Mouse (Mus musculus): ENCODE measurements around the gene Vmn1r46. TPM values are rescaled to one million over a fixed set of nuclear protein-coding genes. Genes with fewer than 3 reads are reported as not detected.
"Not testable (repeated sequence)": the region's sequence is repeated elsewhere in the genome, so short reads cannot be mapped to it uniquely, and the experiment has no call there.

The Vmn1r46 gene
- not detected in 2 replicates for polyA plus RNA-seq (2012; rRNA removed)

DNA sequence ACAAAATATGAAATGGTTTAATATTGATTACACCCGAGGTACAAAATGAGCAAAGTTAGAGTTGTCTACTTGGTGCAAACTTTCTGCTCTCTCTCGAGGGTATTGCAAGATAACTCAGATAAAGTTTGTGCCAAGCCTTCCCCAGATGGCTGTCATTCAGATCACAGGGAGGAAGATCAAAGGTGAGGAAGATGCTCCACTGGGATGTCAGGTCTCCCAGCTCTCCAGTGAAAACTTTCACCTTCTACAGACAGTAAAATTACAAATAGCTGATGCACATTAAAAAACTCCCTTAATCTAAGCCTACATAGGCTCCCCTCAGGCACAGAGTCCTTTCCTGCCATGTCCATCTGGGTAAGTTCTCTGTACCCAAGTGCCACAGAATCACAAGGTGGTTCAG, at the start of gene Vmn1r46:
Gene Vmn1r46 (plus strand): TSS at position 301 of the 400 bp plus-strand sequence.
- no peak within 1 kb of the TSS for H3K27ac ChIP-seq (ENCODE audit: control insufficient read depth, insufficient read depth, low read length)
- WGBS: 62% methylated on average over 2 of the region's 2 CpGs
- no peaks in the 10 kb centered on the region for H3K4me1 ChIP-seq (replicated peaks; ENCODE audit: control insufficient read depth, insufficient read depth, low read length)
- no peak within 1 kb of the TSS for H3K4me3 ChIP-seq (ENCODE audit: control insufficient read depth, insufficient read depth, low read length)
- TF ChIP-seq CTCF (IDR thresholded peaks at IDR 0.05; ENCODE audit: borderline replicate concordance, control insufficient read depth, extremely low read depth, insufficient read depth, low read length, poor library complexity) (no peak), POLR2A (IDR thresholded peaks at IDR 0.05; ENCODE audit: control insufficient read depth, extremely low read depth, insufficient read depth, low read length, poor library complexity) (no peak)
- DNase-seq: no peak
- no peaks in the 10 kb centered on the region for H3K27me3 ChIP-seq (ENCODE audit: control insufficient read depth, insufficient read depth, low read length)
- H3K36me3 ChIP-seq (ENCODE audit: control insufficient read depth, insufficient read depth, low read length): no peaks in the 10 kb centered on the region

DNA sequence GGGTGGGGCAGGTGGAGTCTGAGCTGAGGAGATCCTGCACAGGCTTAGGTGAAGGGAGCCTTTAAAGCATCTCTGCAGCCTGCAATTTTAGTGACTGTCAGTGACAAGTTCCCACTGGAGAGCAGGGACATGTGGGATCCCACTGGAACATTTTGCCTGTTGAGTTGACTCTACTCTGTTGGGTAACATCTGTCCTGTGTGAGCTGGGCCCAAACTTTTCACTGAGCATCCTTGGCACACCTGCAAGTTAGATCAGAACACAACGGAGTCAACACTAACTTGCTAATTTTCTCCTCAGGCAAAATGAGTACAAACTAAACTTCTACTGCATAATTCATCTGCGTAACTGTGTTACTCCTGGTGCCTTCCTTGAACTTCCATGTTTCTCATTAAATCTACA, 28.6 kb upstream of the Vmn1r46 start, which contains the start of gene Vmn1r45:
Gene Vmn1r45 (minus strand): TSS at position 101 of the 400 bp plus-strand sequence.
- 99% methylated on average over 2 of the region's 2 CpGs for WGBS
- DNase-seq; H3K27me3 ChIP-seq (ENCODE audit: control insufficient read depth, insufficient read depth, low read length); H3K4me3 ChIP-seq (ENCODE audit: control insufficient read depth, insufficient read depth, low read length); H3K27ac ChIP-seq (ENCODE audit: control insufficient read depth, insufficient read depth, low read length); H3K4me1 ChIP-seq (replicated peaks; ENCODE audit: control insufficient read depth, insufficient read depth, low read length); H3K36me3 ChIP-seq (ENCODE audit: control insufficient read depth, insufficient read depth, low read length): not testable (repeated sequence)

DNA sequence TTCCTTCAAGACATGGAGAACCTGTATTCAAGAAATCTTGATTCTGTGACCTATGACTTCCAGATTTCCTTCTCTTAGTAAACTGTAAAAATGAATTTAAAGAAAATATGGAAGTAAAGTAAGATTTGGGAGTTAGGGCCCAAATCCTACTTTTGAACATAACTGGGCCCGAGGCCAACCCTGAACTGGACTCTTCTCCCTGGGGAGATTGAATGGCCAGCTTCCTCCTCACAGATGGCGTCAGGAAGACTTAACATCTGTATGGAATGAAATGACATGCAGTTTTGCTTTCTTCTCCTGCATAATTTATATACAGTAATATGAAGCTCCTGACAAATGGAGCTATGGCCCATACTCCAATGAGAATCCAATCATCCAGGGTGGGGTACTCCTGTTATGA, 28.2 kb upstream of the Vmn1r46 start:
- no peaks in the 10 kb centered on the region for H3K4me1 ChIP-seq (replicated peaks; ENCODE audit: control insufficient read depth, insufficient read depth, low read length)
- no peak overlapping the region for H3K4me3 ChIP-seq (ENCODE audit: control insufficient read depth, insufficient read depth, low read length)
- H3K27me3 ChIP-seq (ENCODE audit: control insufficient read depth, insufficient read depth, low read length): no peaks in the 10 kb centered on the region
- H3K36me3 ChIP-seq (ENCODE audit: control insufficient read depth, insufficient read depth, low read length): no peaks in the 10 kb centered on the region
- H3K27ac ChIP-seq (ENCODE audit: control insufficient read depth, insufficient read depth, low read length): no peak overlapping the region
- TF ChIP-seq POLR2A (IDR thresholded peaks at IDR 0.05; ENCODE audit: control insufficient read depth, extremely low read depth, insufficient read depth, low read length, poor library complexity): no peak
- no peak for TF ChIP-seq CTCF (IDR thresholded peaks at IDR 0.05; ENCODE audit: borderline replicate concordance, control insufficient read depth, extremely low read depth, insufficient read depth, low read length, poor library complexity)
- 89% methylated on average over 2 of the region's 2 CpGs for WGBS
- DNase-seq: no peak

DNA sequence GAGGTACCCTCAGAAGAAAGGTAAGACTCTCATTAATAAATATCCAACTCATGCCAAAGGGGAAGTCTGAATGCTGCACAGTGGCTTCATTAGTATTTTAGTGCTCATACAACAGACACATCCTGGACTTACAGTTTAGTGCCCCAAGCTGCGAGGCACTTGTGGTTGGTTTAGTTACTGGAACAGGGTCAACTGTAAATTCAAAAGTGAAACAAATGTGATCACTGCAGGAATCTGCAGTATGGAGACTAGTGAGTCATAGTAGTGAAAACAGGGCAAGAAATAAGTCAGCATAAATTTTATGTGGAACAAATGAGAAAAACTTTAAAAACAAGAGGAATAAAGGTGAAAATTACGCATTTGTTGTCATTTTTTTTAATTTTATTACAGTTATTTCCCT, 15.6 kb upstream of the Vmn1r46 start:
- WGBS: 64% methylated on average over 2 of the region's 2 CpGs
- no peaks in the 10 kb centered on the region for H3K36me3 ChIP-seq (ENCODE audit: control insufficient read depth, insufficient read depth, low read length)
- no peak overlapping the region for H3K27ac ChIP-seq (ENCODE audit: control insufficient read depth, insufficient read depth, low read length)

DNA sequence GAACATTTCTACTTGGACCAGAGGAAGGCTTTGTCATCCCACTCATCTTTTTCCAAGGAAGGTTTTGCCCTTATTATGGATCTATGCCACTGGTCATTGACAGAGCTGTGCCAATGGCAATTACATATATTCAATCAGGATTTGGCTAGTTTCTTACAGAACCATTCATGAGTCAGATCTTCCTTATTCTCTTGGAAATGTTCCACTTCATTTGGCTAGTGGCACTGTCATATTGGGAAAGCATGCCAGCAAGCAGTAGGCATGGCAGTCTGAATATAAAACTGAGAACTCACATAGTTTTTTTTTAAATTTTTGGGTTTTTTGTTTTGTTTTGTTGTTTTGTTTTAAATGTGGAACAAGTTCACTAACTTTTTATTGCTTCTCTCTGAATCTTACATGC, 2.8 kb upstream of the Vmn1r46 start:
- Histone ChIP-seq H3K27ac (ENCODE audit: control insufficient read depth, insufficient read depth, low read length) (no peak overlapping the region), H3K27me3 (ENCODE audit: control insufficient read depth, insufficient read depth, low read length) (no peaks in the 10 kb centered on the region), H3K4me1 (replicated peaks; ENCODE audit: control insufficient read depth, insufficient read depth, low read length) (no peaks in the 10 kb centered on the region), H3K4me3 (ENCODE audit: control insufficient read depth, insufficient read depth, low read length) (no peak overlapping the region), H3K36me3 (ENCODE audit: control insufficient read depth, insufficient read depth, low read length) (no peaks in the 10 kb centered on the region)
- TF ChIP-seq CTCF (IDR thresholded peaks at IDR 0.05; ENCODE audit: borderline replicate concordance, control insufficient read depth, extremely low read depth, insufficient read depth, low read length, poor library complexity) (no peak), POLR2A (IDR thresholded peaks at IDR 0.05; ENCODE audit: control insufficient read depth, extremely low read depth, insufficient read depth, low read length, poor library complexity) (no peak)
- no peak for DNase-seq

More for the DNA sequence above, 15.6 kb upstream of the Vmn1r46 start:
- TF ChIP-seq CTCF (IDR thresholded peaks at IDR 0.05; ENCODE audit: borderline replicate concordance, control insufficient read depth, extremely low read depth, insufficient read depth, low read length, poor library complexity): no peak
- TF ChIP-seq POLR2A (IDR thresholded peaks at IDR 0.05; ENCODE audit: control insufficient read depth, extremely low read depth, insufficient read depth, low read length, poor library complexity): no peak
- Histone ChIP-seq H3K4me3 (ENCODE audit: control insufficient read depth, insufficient read depth, low read length) (no peak overlapping the region), H3K27me3 (ENCODE audit: control insufficient read depth, insufficient read depth, low read length) (no peaks in the 10 kb centered on the region), H3K4me1 (replicated peaks; ENCODE audit: control insufficient read depth, insufficient read depth, low read length) (no peaks in the 10 kb centered on the region)
- no peak for DNase-seq

DNA sequence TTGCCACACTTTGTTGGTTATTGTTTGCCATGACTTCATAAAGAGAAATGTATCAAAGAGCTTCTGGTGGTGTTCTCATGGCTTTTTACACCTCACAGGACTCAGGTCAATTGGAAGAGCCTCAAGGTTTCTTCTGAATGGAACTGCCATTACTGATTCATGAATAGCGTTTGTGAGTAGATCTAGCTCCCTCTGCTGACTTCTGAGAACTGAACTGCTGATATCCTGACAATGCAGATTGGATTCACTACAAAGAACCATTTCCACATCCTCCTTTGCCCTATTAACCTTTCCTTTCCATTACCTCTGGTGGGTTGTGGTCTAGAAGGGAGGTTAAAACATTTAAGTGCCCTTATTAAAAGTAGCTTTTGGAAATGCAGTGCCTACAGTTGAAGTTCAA, 16.9 kb downstream of the Vmn1r46 start:
- no peaks in the 10 kb centered on the region for H3K27me3 ChIP-seq (ENCODE audit: control insufficient read depth, insufficient read depth, low read length)
- H3K36me3 ChIP-seq (ENCODE audit: control insufficient read depth, insufficient read depth, low read length): no peaks in the 10 kb centered on the region
- 34% methylated on average over 1 of the region's 1 CpGs for WGBS
- no peaks in the 10 kb centered on the region for H3K4me1 ChIP-seq (replicated peaks; ENCODE audit: control insufficient read depth, insufficient read depth, low read length)
- no peak for TF ChIP-seq POLR2A (IDR thresholded peaks at IDR 0.05; ENCODE audit: control insufficient read depth, extremely low read depth, insufficient read depth, low read length, poor library complexity)
- TF ChIP-seq CTCF (IDR thresholded peaks at IDR 0.05; ENCODE audit: borderline replicate concordance, control insufficient read depth, extremely low read depth, insufficient read depth, low read length, poor library complexity): no peak
- no peak overlapping the region for H3K27ac ChIP-seq (ENCODE audit: control insufficient read depth, insufficient read depth, low read length)
- no peak overlapping the region for H3K4me3 ChIP-seq (ENCODE audit: control insufficient read depth, insufficient read depth, low read length)
- no peak for DNase-seq

DNA sequence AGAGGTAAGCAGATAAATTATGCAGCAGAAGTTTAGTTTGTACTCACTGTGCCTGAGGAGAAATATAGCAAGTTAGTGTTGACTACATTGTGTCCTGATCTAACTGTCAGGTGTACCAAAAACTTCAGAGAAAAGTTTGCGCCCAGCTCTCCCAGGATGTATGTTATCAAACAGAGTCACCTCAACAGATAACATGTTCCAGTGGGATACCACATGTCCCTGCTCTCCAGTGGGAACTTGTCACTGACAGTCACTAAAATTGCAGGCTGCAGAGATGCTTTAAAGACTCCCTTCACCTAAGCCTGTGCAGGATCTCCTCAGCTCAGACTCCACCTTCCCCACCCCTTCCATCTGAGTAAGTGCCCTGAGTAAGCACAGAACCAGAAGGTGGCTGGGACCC, 46.7 kb downstream of the Vmn1r46 start, which contains the start of gene Vmn1r47:
Gene Vmn1r47 (plus strand): TSS at position 301 of the 400 bp plus-strand sequence.
- not testable (repeated sequence) for DNase-seq; H3K27me3 ChIP-seq (ENCODE audit: control insufficient read depth, insufficient read depth, low read length); H3K4me1 ChIP-seq (replicated peaks; ENCODE audit: control insufficient read depth, insufficient read depth, low read length); H3K36me3 ChIP-seq (ENCODE audit: control insufficient read depth, insufficient read depth, low read length); H3K4me3 ChIP-seq (ENCODE audit: control insufficient read depth, insufficient read depth, low read length); H3K27ac ChIP-seq (ENCODE audit: control insufficient read depth, insufficient read depth, low read length)
- 82% methylated on average over 1 of the region's 1 CpGs for WGBS

Other genes starting within 250 kb of the Vmn1r46 start
- not detected in 2 replicates for gene Vmn1r41, start 228.5 kb upstream of the Vmn1r46 start, polyA plus RNA-seq (2012; rRNA removed)
- not detected in 2 replicates for gene Vmn1r42, start 92.9 kb upstream of the Vmn1r46 start, polyA plus RNA-seq (2012; rRNA removed)
- gene Vmn1r43, start 92.9 kb upstream of the Vmn1r46 start, polyA plus RNA-seq (2012; rRNA removed): not detected in 2 replicates
- gene Vmn1r44, start 85.7 kb upstream of the Vmn1r46 start, polyA plus RNA-seq (2012; rRNA removed): not detected in 2 replicates
- not detected in 2 replicates for gene Vmn1r45, start 28.7 kb upstream of the Vmn1r46 start, polyA plus RNA-seq (2012; rRNA removed)
- not detected in 2 replicates for gene Vmn1r47, start 46.8 kb downstream of the Vmn1r46 start, polyA plus RNA-seq (2012; rRNA removed)
- gene Vmn1r48, start 67.5 kb downstream of the Vmn1r46 start, polyA plus RNA-seq (2012; rRNA removed): not detected in 2 replicates
- gene Vmn1r49, start 109.2 kb downstream of the Vmn1r46 start, polyA plus RNA-seq (2012; rRNA removed): not detected in 2 replicates
- gene Vmn1r50, start 132.1 kb downstream of the Vmn1r46 start, polyA plus RNA-seq (2012; rRNA removed): not detected in 2 replicates
- not detected in 2 replicates for gene Vmn1r51, start 153.3 kb downstream of the Vmn1r46 start, polyA plus RNA-seq (2012; rRNA removed)
- gene Vmn1r52, start 205.5 kb downstream of the Vmn1r46 start, polyA plus RNA-seq (2012; rRNA removed): not detected in 2 replicates
- not detected in 2 replicates for gene V1ra8, start 233.5 kb downstream of the Vmn1r46 start, polyA plus RNA-seq (2012; rRNA removed)